Mouse (Mus musculus) myocyte (in vitro differentiated cells): ENCODE measurements around the gene Uvrag.

Experiments
- POLR2A ChIP-seq: IDR thresholded peaks from one replicate; pipeline ENCODE4 v1.6.1; 2011; ENCODE audit warnings: low read depth, mild to moderate bottlenecking, control low read depth, moderate library complexity; ENCODE audit not compliant: insufficient read length
- TCF12 ChIP-seq: IDR thresholded peaks from one replicate; pipeline ENCODE4 v1.6.1; 2011; ENCODE audit warnings: mild to moderate bottlenecking, control low read depth; ENCODE audit not compliant: poor library complexity, insufficient read depth, severe bottlenecking

DNA sequence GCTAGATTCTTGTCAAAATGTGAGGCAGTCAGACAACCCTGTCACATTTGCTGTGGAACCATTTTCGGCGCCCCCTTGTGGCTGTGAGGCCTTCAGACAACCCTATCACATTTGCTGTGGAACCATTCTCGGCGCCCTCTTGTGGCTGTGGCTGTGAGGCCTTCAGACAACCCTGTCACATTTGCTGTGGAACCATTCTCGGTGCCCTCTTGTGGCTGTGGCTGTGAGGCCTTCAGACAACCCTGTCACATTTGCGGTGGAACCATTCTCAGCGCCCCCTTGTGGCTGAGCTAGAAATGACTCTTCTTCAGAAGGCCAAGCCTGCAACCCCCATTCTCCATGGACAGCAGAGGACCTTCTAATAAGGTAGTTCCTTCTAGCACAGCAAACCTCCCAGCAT is 10.4 kb upstream of the Uvrag start:
- TF ChIP-seq TCF12 (no peak), POLR2A (no peak)
